Mouse (Mus musculus) heart, postnatal 10 days (tissue): ENCODE results near the gene Prpf31. TPM values are rescaled to one million over a fixed set of nuclear protein-coding genes. Genes with fewer than 3 reads are reported as not detected.

Experiments used
- DNase-seq, 2 experiments: peaks; one replicate each; pipeline ENCODE4 v3.0.0; 2021
- intact Hi-C: fragments of 180-260 bp; cut with DNase I; formaldehyde crosslinking; loops from one replicate; pipeline ENCODE4 v1.15.1; 2025
- total RNA-seq, 2 experiments: library from RNA; stranded (reverse); gene quantifications; 2 replicates each; pipeline ENCODE4 v1.2.3; 2021

Prpf31 gene
- total RNA-seq, 2 experiments from 2014 or later = 33.1 to 33.4 TPM

DNA sequence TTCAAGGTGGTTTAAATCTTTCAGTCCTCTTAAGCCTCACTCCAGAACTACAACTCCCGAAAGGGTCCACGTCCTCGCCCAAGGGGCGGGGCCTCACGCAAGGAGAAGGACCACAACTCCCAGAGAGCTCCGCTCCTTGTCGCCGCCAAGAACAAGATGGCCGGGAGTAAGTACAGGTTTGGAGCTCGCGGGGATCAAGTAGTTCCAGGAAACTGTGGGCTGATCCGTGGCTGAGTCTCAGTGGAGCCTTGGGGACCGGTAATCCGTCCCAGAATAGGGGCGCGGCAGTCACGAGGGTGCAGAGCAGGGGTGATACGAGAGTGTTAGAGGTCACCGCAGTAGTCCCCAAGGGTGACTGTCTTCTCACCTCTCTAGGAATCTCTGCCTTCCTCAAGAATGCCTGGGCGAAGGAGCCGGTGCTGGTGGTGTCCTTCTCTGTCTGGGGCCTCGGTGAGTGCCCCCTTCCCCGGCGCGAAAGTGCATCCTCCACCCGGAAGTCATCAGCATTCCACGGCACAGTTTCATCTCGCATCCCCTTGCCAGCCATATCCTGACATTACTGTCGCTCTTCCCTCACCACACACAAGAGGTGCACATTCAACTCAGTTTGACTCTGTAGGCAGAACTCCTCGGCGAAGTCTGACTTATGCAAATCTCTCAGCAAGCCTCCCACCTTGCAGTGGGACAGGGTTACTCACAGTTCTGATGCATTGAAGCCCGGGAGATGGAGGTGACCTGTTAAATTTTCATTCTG lies 12.4 kb upstream of the Prpf31 start, which contains the start of gene Ndufa3:
Gene Ndufa3 (plus strand): TSS at position 132 of the 754 bp plus-strand sequence.
- intact Hi-C loops = no loop called here
- DNase-seq = peak; percentile 90 to 91

DNA sequence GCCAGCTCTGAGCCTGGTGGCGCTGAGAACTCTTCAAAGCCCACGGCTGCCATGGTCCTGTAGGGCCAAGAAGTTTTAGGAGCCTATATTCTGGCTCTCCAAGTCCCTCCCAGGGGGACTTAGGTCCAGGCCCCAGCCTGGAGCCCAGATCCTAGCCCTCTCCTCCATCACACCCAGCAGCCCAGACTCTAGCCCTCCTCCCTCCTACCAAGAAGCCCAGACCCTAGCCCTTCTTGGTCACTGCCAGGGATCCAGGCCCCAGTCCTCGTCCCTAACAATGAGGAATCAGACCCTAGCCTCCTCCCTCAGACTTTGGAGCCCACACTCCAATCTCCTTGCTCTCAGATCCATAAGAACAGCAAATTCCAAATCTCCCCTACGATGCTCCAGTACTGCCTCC lies 755 bp upstream of the Prpf31 start:
- DNase-seq = no peak
- intact Hi-C loops = no loop called here

DNA sequence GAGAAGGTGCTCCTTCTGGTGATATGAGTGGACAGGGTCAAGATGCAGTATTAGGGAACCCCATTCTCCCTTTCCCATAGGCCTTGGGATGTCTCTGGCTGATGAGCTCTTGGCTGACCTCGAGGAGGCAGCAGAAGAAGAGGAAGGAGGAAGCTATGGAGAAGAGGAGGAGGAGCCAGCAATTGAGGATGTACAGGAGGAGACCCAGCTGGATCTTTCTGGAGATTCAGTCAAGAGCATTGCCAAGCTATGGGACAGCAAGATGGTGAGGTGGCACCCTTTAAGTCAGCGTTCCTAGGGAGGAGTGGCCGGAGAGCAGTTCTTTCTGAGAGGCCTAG lies 662 bp downstream of the Prpf31 start:
- no peak for DNase-seq
- intact Hi-C loops = no loop called here

DNA sequence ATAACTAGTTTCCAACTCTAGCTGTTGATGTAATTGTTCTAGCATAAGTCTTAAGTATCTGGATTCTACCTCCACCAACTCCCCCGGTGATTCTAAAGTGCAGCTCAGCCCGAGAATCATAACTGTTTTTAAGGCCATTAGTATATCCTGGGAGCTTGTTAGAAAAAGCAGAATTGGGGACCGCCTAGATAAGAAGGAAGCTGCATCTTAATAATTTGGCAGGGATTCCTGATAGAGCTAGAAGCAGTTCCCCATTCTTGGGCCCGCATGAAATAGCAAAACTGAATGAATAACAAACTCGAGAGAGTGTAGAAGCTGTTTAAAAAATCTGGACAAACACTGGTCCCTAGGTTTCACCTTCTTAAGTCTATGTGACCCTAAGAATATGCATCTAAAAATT lies 13.6 kb downstream of the Prpf31 start:
- intact Hi-C loops = loop anchor here (10.0 kb wide), 1 partner anchor 501 kb away; no protein-coding TSS in a partner anchor
- DNase-seq = no peak

DNA sequence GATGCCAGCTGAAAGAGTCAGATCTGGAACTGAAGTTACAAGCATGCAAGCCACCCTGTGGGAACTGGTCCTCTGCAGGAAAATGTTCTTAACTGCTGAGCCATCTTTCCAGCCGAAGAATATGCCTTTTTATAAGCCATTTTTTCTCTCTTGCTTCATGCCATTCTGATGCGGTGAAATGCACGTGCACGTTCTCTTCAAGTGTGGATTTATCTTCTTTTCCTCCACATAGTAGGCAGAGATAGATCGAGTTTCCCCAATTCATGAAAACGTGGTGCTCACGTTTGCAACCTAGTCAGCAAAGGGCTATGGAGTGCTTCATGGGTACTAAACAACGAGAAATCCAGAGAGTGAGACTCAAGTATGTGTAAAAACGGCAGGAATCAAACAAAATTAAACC lies 14.1 kb downstream of the Prpf31 start:
- no peak for DNase-seq
- intact Hi-C loops = loop anchor here (10.0 kb wide), 1 partner anchor 501 kb away; no protein-coding TSS in a partner anchor

DNA sequence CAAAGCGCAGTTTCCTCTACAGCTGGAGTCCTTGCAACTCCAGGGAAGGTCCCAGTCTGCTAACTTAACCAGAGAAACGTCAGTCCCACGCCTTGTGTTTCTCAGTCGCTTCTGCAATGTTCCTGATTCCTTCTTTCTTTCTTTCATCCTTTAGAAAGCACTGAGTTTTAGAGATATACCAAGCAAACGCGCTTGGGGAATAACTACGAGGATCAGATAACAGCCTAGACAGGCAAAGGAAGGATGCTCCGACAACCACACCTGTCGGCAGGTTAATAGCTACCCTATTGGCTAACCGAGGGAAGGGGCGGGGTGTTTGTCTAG lies 14.5 kb downstream of the Prpf31 start:
- intact Hi-C loops = loop anchor here (10.0 kb wide), 1 partner anchor 500 kb away; no protein-coding TSS in a partner anchor
- no peak for DNase-seq

DNA sequence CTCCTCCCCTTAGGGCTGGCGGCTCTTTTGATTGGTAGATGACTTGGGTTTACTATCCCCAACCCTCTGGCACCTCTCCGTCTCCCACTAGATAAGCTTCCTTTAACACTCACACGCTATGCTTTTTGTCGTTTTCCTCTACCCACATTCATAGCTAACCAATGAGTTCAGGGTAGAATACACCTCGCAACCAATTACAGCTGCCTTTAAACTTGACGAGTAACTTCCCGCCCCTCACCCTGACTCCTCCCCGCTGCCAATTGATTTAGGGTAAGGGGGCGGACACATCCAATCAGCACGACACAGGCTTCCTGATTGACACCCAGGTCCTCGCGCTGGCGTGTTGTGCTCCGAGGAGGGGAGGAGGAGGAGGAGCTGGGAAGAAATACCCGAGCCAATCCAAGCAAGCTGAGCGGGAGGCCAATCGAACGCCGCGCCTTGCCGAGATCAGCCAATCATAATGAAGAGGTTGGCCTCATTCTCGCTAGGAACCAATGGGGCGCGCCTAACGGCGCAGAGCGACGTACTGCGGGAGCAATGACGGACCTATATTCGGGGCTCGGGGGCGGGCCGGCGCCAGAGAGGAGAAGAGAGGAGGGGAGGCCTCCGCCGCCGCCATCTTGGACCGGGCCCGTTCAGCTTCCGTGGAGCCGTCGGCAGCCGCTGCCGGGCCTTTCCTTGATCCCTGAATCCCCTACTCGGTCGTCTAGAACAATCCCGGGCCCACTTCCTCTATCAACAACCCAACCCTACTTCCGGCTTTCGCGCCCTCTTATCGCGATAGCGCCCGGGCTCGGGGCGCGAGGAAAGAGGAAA lies 15.1 kb downstream of the Prpf31 start, which contains the start of gene Cnot3:
Gene Cnot3 (plus strand): TSS at position 597 of the 816 bp plus-strand sequence.
- peak; percentile 99 for DNase-seq
- intact Hi-C loops = loop anchor here (5.0 to 10.0 kb wide), 2 partner anchors 47 to 500 kb away; partner anchors contain the start of genes Mboat7 and Tsen34

DNA sequence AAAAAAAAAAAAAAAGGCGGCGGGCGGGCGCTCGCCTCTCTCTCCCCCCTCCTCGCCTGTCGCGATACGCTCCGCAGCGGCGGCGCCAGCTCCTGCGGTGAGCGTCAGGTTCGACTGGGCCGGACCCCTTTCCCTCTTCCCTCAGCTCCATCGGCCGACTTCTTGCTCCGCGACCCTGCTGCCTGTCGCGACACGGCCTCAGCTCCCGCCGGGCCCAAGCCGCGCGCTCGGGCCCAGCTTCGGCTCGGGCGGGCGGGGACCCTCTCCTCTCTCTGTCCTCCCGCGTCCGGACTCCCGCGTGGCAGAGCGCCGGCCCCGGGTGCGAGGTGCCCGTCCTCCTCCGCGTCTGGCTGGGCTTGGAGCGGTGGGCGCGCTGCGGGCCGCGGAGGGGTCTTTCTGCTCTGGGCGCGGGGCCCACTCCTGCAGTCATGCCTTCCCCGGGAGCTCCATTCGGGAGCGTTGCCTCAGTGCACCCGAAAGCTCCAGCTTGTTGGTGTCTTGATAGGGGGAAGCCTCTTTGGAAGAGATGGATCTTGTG lies 15.8 kb downstream of the Prpf31 start:
- intact Hi-C loops = loop anchor here (5.0 to 10.0 kb wide), 2 partner anchors 47 to 499 kb away; partner anchors contain the start of genes Mboat7 and Tsen34
- no peak for DNase-seq

DNA sequence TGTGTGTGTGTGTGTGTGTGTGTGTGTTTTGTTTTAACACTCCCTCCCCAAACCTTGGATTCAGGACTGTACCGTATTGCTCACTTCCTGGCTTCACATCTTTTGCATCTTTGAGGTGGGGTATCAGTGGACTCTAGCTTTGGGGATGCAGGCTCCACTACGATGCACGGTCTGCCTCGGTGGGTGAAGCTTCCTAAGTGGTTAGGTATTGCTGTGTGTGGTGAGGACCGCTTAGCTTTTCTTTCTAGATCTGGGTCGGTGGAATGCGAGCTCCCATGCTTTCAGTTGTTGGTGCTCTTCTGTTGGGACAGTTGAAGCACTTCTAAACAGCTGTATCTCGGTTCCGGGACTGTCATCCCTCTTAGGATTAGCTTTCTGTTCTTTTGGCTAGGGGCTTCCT lies 16.4 kb downstream of the Prpf31 start:
- intact Hi-C loops = loop anchor here (5.0 to 10.0 kb wide), 2 partner anchors 46 to 499 kb away; partner anchors contain the start of genes Mboat7 and Tsen34
- DNase-seq = no peak

DNA sequence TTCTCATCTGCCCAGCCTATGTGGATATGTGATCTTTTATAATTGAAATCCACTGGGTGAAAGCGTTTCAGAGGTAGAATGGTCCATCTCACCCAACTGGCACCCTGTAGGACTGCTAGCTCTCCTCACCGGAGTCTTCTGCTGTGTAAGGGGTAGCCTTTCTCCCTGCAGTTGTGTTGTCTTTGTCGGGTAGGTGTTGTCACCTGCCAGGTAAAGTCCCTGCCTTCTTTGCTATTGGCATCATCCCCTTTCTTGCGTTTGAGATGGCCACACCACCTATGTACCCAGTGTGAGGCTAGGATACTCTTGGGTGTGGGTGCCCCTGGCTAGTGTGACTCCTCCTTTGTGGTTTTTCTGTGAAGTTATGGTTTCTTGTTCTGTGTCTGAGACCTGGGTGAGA lies 16.9 kb downstream of the Prpf31 start:
- no peak for DNase-seq
- intact Hi-C loops = loop anchor here (5.0 to 10.0 kb wide), 2 partner anchors 46 to 498 kb away; partner anchors contain the start of genes Mboat7 and Tsen34

DNA sequence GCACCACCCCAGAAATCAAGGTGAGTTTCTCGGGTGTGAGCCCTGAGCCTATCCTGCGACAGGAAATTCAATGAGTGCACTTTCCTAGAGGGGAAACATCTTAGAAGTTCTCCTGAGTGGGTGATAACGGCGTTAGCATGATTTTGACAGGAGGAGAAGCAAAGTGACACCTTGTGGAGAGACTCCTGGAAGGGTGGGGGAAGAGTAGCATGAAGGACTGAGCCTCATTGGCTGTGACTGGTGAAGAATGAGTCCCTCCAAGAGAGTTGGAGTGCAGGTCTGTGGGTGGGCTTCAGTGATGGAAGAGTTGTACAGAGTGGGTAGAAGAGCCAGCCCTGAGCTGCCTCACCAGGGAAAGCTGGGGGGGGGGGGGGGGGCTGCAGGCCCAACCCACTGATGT lies 27.2 kb downstream of the Prpf31 start:
- intact Hi-C loops = no loop called here
- no peak for DNase-seq

DNA sequence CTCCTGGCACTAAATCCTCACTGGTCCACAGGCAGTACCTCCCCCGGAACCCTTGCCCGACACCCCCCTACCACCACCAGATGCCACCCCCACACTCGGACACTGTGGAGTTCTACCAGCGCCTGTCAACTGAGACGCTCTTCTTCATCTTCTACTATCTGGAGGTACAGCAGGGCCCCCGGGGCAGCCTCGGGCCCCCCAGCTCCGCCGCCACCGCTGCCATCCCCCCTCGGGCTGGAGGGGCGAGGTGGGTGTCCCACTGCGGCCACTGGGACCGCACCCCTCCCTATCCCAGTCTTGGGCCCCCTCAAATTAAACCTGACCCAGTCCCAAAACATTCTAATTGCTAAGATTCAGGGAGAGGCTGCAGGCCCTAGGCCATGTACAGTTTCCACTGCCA lies 28.8 kb downstream of the Prpf31 start:
- DNase-seq = no peak
- intact Hi-C loops = no loop called here

DNA sequence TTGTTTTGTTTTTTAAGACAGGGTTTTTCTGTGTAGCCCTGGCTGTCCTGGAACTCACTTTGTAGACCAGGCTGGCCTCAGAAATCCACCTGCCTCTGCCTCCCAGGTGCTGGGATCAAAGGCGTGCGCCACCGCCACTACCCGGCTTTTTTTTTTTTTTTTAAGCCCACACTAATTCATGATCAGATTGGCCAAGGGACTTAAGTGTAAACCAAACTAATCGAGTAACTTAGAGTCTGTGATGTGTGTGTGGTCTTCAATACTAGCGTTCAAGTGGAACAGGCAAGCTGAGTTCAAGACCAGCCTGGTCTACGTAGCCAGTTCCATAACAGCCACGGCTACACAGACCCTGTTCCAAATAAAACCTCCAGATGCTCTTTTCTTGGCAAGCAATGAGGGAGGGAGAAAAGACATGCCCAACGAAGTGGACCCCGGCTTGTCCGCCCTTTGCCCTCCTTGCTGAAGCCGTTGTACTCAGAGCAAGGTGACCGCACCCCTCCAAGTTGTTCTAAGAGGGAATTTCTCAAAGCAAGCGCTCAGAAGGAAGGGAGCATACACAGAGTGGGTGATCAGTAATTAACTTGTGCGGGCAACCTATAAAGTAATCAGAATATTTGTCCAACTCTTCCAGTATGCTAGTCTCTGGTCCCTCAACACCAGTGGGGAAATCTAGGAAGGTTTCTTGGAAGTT lies 34.9 kb downstream of the Prpf31 start:
- DNase-seq = no peak
- intact Hi-C loops = loop anchor here (5.0 to 10.0 kb wide), 2 partner anchors 38 to 810 kb away; partner anchors contain the start of gene Rps9

DNA sequence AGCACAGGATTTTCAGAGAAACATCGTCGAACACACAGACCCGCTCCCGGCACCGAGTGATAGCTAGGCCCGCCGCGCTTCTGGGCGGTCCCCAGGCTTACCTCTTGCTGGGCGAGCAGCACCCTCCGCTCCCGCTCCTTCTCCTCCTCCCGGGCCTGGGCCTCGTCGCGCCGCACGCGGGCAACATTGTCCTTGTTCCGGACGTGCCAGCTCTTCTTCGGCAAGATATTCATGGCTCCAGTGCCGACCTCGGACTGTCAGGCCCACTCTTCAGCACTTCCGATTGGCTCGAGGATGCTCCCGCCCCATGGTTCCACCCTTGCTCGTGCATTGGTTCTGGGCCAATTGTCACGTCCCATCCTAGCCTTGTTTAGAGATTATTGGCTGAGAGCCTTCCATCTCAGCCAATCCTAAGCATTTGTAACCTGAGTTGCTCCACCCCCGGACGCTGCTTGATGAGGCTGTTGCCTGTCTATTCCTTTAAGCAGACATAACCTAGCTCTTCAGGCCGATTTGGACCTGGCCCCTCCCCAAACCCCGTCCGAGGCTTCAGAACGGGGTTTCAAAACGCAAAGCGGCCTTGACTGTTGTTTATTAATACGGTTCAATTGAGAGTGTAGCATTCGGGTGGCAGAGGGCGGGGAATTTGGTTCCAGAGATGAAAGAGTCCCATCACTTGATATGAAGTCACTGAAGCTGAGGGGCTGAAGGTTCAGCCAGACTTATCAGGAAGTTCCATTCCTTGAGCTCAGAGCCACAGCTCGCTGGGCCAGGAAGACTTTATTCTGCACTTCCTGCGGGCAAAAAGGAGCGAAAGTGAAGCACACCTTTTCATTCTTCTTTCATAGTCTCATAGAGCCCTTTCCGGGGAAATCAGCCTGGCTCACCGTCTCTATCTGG lies 35.7 kb downstream of the Prpf31 start, which contains the start of gene Leng1:
Gene Leng1 (minus strand): TSS at position 626 of the 900 bp plus-strand sequence.
- intact Hi-C loops = loop anchor here (5.0 to 10.0 kb wide), 2 partner anchors 37 to 809 kb away; partner anchors contain the start of gene Rps9

DNA sequence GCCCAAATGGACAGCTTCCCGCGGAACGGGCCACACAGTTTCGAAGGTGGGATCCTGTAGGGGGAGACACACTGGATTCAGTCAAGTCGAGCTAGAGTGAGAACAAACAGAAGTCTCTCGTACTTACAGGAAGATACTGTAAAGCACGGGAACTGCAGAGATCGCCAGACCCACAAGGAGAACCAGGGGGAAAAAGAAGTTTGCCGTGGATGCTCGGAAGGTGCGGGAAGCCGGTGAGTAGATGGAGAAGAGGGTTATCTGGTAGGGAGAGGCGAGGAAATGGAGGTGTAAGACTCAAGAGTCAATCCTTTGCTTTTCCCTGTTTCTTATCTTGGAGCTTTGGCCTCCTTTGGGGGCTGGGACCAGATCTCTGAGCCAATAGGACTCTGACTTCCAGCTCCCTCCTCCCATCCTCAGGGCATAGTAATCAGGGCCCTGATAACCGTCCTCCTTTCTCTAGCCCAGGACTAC lies 37.2 kb downstream of the Prpf31 start:
- intact Hi-C loops = loop anchor here (5.0 to 10.0 kb wide), 2 partner anchors 35 to 808 kb away; partner anchors contain the start of gene Rps9

More for the DNA sequence above, 35.7 kb downstream of the Prpf31 start, which contains the start of gene Leng1:
- peak; percentile 98 to 99 for DNase-seq

DNA sequence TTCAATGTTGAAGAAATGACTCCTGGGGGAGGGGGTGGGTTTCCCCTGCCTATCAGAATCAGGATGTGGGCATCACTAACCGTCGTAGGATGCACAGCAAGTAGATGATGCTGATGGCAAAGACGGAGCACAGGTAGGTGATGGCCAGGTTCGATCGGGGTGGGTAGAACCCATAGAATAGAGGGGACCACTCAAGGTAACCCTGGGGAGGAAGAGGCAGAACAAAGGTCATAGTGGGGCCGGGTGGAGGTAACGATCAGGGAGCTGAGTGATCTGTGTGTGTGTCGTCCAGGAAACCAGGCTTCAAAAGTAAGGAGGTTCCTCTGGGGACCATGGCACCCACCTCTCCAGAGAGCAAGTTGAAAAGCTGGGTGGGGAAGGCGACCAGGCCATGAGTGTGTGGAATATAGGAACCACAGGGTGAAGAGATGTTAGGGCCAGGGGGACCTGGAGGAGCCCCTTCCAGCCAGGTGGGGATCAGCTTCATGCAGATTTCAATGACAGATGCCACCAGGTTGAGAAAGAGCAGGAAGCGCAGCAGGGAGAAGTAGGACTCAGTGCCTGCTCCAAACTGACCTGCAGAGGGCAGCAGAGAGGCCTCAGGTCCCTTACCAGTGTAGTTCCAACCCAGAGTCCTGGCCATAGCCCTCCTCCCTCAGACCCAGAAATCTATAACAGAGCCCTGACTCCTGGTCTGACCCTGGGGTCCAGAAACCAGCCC lies 44.9 kb downstream of the Prpf31 start:
- intact Hi-C loops = loop anchor here (2.0 to 10.0 kb wide), 2 partner anchors 18 to 230 kb away; partner anchors contain the start of genes Mboat7 and Tsen34
- DNase-seq = peak; percentile 84 to 93

More for the DNA sequence above, 37.2 kb downstream of the Prpf31 start:
- DNase-seq = peak in 1 of 2 experiments; percentile 32

DNA sequence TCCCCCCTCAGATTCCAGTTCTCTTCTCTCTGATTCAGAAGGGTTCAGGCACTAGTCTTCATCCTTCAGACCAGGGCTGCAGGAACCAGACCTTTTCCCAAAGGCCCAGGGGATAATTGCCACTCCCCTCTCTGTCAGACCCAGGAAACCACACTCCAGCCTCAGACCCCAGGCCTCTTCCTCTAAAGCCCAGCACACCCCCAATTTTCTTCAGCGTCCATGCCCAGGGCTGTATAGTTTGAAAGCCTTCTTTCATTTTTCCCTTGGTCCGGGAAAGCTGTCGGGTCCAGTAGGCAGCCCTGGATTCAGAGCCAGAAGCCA lies 45.4 kb downstream of the Prpf31 start:
- DNase-seq = no peak
- intact Hi-C loops = loop anchor here (2.0 to 10.0 kb wide), 2 partner anchors 18 to 230 kb away; partner anchors contain the start of genes Mboat7 and Tsen34

DNA sequence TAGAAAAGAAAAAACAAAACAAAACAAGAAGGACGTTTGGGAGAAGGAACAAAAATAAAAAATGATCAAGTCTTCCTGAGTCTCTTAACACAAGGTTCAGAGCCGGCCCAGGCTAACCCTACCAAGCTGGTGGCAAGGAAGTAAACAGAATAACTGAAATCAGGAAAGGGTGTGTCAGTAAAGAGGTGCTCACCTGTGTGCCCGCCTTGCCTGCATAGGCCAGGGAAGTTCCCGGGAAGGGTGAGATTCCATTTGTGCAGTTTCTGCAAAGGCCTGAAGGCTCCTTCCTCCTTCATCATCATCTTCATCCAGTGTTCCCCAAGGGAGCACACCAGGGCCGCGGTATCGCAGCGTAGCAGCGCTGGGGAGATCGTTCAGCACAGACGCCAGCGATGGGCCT lies 46.6 kb downstream of the Prpf31 start:
- intact Hi-C loops = loop anchor here (10.0 kb wide), 1 partner anchor 228 kb away; no protein-coding TSS in a partner anchor
- no peak for DNase-seq
